Mouse (Mus musculus): ENCODE data around the gene Itga6. TPM values are rescaled to one million over a fixed set of nuclear protein-coding genes. Genes with fewer than 3 reads are reported as not detected.

Itga6 gene
- polyA plus RNA-seq, 1 experiment, result 151 TPM

- TF ChIP-seq CTCF (IDR thresholded peaks at IDR 0.05; ENCODE audit: low read depth, low read length) (no peak), POLR2A (IDR thresholded peaks at IDR 0.05; ENCODE audit: insufficient read depth, low read length) (no peak), EP300 (IDR thresholded peaks at IDR 0.05; ENCODE audit: insufficient read depth, low read depth, low read length) (no peak)
- Histone ChIP-seq H3K9me3 (replicated peaks; ENCODE audit: control insufficient read depth, insufficient read depth, low read length, poor library complexity, severe bottlenecking) (no peaks in the 10 kb centered on the region), H3K27ac (ENCODE audit: insufficient read depth, low read length) (no peak overlapping the region), H3K9ac (ENCODE audit: low read depth, poor library complexity, severe bottlenecking) (no peak overlapping the region), H3K4me1 (ENCODE audit: control insufficient read depth, insufficient read depth, low read length) (no peaks in the 10 kb centered on the region), H3K27me3 (ENCODE audit: control insufficient read depth, insufficient read depth, low read length, poor library complexity, severe bottlenecking) (no peaks in the 10 kb centered on the region), H3K36me3 (ENCODE audit: control insufficient read depth, insufficient read depth, low read length, poor library complexity, severe bottlenecking) (no peaks in the 10 kb centered on the region), H3K4me3 (ENCODE audit: low read depth, low read length) (no peak overlapping the region)
These were observed 44.1 kb upstream of the Itga6 start for GRCm38 (mm10) chr2:71701341-71701740.

GRCm38 (mm10) chr2:71704309-71704708 lies 41.1 kb upstream of the Itga6 start:
- Histone ChIP-seq H3K36me3 (ENCODE audit: control insufficient read depth, insufficient read depth, low read length, poor library complexity, severe bottlenecking) (no peaks in the 10 kb centered on the region), H3K4me1 (ENCODE audit: control insufficient read depth, insufficient read depth, low read length) (no peaks in the 10 kb centered on the region), H3K27me3 (ENCODE audit: control insufficient read depth, insufficient read depth, low read length, poor library complexity, severe bottlenecking) (no peaks in the 10 kb centered on the region), H3K9me3 (replicated peaks; ENCODE audit: control insufficient read depth, insufficient read depth, low read length, poor library complexity, severe bottlenecking) (no peaks in the 10 kb centered on the region), H3K27ac (ENCODE audit: insufficient read depth, low read length) (peak overlapping the region; percentile 6; the same call in 1 of the 2 replicates), H3K4me3 (ENCODE audit: low read depth, low read length) (no peak overlapping the region), H3K9ac (ENCODE audit: low read depth, poor library complexity, severe bottlenecking) (no peak overlapping the region)
- TF ChIP-seq EP300 (IDR thresholded peaks at IDR 0.05; ENCODE audit: insufficient read depth, low read depth, low read length) (peak; percentile 75), POLR2A (IDR thresholded peaks at IDR 0.05; ENCODE audit: insufficient read depth, low read length) (no peak)

GRCm38 (mm10) chr2:71708886-71709285 lies 36.5 kb upstream of the Itga6 start:
- H3K27ac ChIP-seq (ENCODE audit: insufficient read depth, low read length), result no peak overlapping the region
- no peak for TF ChIP-seq CTCF (IDR thresholded peaks at IDR 0.05; ENCODE audit: low read depth, low read length)
- TF ChIP-seq EP300 (IDR thresholded peaks at IDR 0.05; ENCODE audit: insufficient read depth, low read depth, low read length), result no peak
- TF ChIP-seq POLR2A (IDR thresholded peaks at IDR 0.05; ENCODE audit: insufficient read depth, low read length), result no peak
- no peaks in the 10 kb centered on the region for H3K9me3 ChIP-seq (replicated peaks; ENCODE audit: control insufficient read depth, insufficient read depth, low read length, poor library complexity, severe bottlenecking)
- H3K27me3 ChIP-seq (ENCODE audit: control insufficient read depth, insufficient read depth, low read length, poor library complexity, severe bottlenecking), result no peaks in the 10 kb centered on the region
- H3K4me3 ChIP-seq (ENCODE audit: low read depth, low read length), result no peak overlapping the region
- H3K4me1 ChIP-seq (ENCODE audit: control insufficient read depth, insufficient read depth, low read length), result no peaks in the 10 kb centered on the region
- no peaks in the 10 kb centered on the region for H3K36me3 ChIP-seq (ENCODE audit: control insufficient read depth, insufficient read depth, low read length, poor library complexity, severe bottlenecking)
- no peak overlapping the region for H3K9ac ChIP-seq (ENCODE audit: low read depth, poor library complexity, severe bottlenecking)

GRCm38 (mm10) chr2:71711640-71712039 lies 33.8 kb upstream of the Itga6 start:
- Histone ChIP-seq H3K27ac (ENCODE audit: insufficient read depth, low read length) (no peak overlapping the region), H3K36me3 (ENCODE audit: control insufficient read depth, insufficient read depth, low read length, poor library complexity, severe bottlenecking) (no peaks in the 10 kb centered on the region), H3K9me3 (replicated peaks; ENCODE audit: control insufficient read depth, insufficient read depth, low read length, poor library complexity, severe bottlenecking) (no peaks in the 10 kb centered on the region), H3K9ac (ENCODE audit: low read depth, poor library complexity, severe bottlenecking) (no peak overlapping the region), H3K4me1 (ENCODE audit: control insufficient read depth, insufficient read depth, low read length) (no peaks in the 10 kb centered on the region), H3K27me3 (ENCODE audit: control insufficient read depth, insufficient read depth, low read length, poor library complexity, severe bottlenecking) (no peaks in the 10 kb centered on the region), H3K4me3 (ENCODE audit: low read depth, low read length) (no peak overlapping the region)
- TF ChIP-seq CTCF (IDR thresholded peaks at IDR 0.05; ENCODE audit: low read depth, low read length), result no peak
- no peak for TF ChIP-seq EP300 (IDR thresholded peaks at IDR 0.05; ENCODE audit: insufficient read depth, low read depth, low read length)
- TF ChIP-seq POLR2A (IDR thresholded peaks at IDR 0.05; ENCODE audit: insufficient read depth, low read length), result no peak

GRCm38 (mm10) chr2:71714416-71714815 lies 31.0 kb upstream of the Itga6 start:
- Histone ChIP-seq H3K27ac (ENCODE audit: insufficient read depth, low read length) (no peak overlapping the region), H3K27me3 (ENCODE audit: control insufficient read depth, insufficient read depth, low read length, poor library complexity, severe bottlenecking) (no peaks in the 10 kb centered on the region), H3K36me3 (ENCODE audit: control insufficient read depth, insufficient read depth, low read length, poor library complexity, severe bottlenecking) (no peaks in the 10 kb centered on the region), H3K4me1 (ENCODE audit: control insufficient read depth, insufficient read depth, low read length) (no peaks in the 10 kb centered on the region), H3K9me3 (replicated peaks; ENCODE audit: control insufficient read depth, insufficient read depth, low read length, poor library complexity, severe bottlenecking) (no peaks in the 10 kb centered on the region), H3K4me3 (ENCODE audit: low read depth, low read length) (no peak overlapping the region), H3K9ac (ENCODE audit: low read depth, poor library complexity, severe bottlenecking) (no peak overlapping the region)
- no peak for TF ChIP-seq POLR2A (IDR thresholded peaks at IDR 0.05; ENCODE audit: insufficient read depth, low read length)
- TF ChIP-seq EP300 (IDR thresholded peaks at IDR 0.05; ENCODE audit: insufficient read depth, low read depth, low read length), result no peak
- no peak for TF ChIP-seq CTCF (IDR thresholded peaks at IDR 0.05; ENCODE audit: low read depth, low read length)

GRCm38 (mm10) chr2:71719005-71719386 lies 26.4 kb upstream of the Itga6 start:
- Histone ChIP-seq H3K27me3 (ENCODE audit: control insufficient read depth, insufficient read depth, low read length, poor library complexity, severe bottlenecking) (no peaks in the 10 kb centered on the region), H3K4me3 (ENCODE audit: low read depth, low read length) (peak overlapping the region; percentile 36)

More at GRCm38 (mm10) chr2:71719005-71719386, 26.4 kb upstream of the Itga6 start:
- Histone ChIP-seq H3K36me3 (ENCODE audit: control insufficient read depth, insufficient read depth, low read length, poor library complexity, severe bottlenecking) (no peaks in the 10 kb centered on the region), H3K9me3 (replicated peaks; ENCODE audit: control insufficient read depth, insufficient read depth, low read length, poor library complexity, severe bottlenecking) (no peaks in the 10 kb centered on the region), H3K9ac (ENCODE audit: low read depth, poor library complexity, severe bottlenecking) (peak overlapping the region; percentile 32; the same call in 1 of the 2 replicates), H3K27ac (ENCODE audit: insufficient read depth, low read length) (peak overlapping the region; percentile 89), H3K4me1 (ENCODE audit: control insufficient read depth, insufficient read depth, low read length) (no peaks in the 10 kb centered on the region)
- no peak for TF ChIP-seq CTCF (IDR thresholded peaks at IDR 0.05; ENCODE audit: low read depth, low read length)
- peak; percentile 93 for TF ChIP-seq EP300 (IDR thresholded peaks at IDR 0.05; ENCODE audit: insufficient read depth, low read depth, low read length)
- no peak for TF ChIP-seq POLR2A (IDR thresholded peaks at IDR 0.05; ENCODE audit: insufficient read depth, low read length)
